Mouse (Mus musculus) kidney, adult 9 months (tissue): ENCODE measurements around the gene Chac2.
"Not testable (repeated sequence)": the region's sequence is repeated elsewhere in the genome, so short reads cannot be mapped to it uniquely, and the experiment has no call there.

Experiments
- DNase-seq: peaks from one replicate; pipeline ENCODE4 v3.0.0; 2022

Chac2 gene

GRCm38 (mm10) chr11:30985877-30986624 lies at the start of gene Chac2:
Gene Chac2, minus strand, starts transcription at chr11:30986350.
- DNase-seq, result peak; percentile 97

DNA sequence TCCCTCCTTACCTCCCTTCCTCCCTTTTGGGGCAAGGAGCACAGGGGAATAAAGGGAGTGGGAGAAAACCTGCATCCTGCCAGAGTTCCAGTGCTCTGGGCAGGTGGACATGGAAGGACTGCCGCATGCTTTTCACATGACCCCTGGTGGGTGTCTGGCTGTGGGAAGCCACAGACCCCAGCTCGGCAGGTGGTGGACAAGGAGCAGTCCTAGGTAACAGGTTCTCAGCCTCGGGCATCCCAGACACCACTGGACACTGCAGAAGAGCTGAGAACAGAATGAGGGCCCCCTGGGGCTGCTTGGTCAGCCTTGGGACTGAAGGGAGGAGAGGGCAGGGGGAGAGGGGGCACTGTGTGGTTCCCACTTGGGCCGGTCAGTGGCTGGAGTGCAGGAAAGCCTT lies 48.8 kb upstream of the Chac2 start:
- no peak for DNase-seq

DNA sequence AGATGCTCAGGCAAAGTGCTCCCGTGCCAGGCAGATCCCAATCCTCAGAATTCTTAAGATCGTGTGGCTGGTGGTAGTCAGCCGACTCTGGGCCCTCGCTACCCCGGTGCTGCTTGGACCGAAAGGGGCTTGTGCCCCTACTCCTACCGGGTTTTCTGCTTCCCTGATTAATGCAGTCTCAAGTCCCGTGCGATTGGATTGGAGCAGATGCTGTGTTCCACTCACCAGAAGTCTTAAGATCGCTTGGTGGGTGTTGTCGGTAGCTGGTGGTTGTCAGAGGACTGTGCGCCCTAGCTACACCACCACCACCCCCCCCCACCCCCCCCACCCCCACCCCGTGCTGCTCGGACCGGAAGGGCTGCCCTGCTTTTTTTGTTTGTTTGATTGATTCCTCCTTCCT lies 31.3 kb upstream of the Chac2 start:
- DNase-seq, result not testable (repeated sequence)

GRCm38 (mm10) chr11:31009668-31010067 lies 23.5 kb upstream of the Chac2 start:
- not testable (repeated sequence) for DNase-seq

- peak; percentile 74 for DNase-seq
These were observed 15.2 kb upstream of the Chac2 start for GRCm38 (mm10) chr11:31001169-31001908.

DNA sequence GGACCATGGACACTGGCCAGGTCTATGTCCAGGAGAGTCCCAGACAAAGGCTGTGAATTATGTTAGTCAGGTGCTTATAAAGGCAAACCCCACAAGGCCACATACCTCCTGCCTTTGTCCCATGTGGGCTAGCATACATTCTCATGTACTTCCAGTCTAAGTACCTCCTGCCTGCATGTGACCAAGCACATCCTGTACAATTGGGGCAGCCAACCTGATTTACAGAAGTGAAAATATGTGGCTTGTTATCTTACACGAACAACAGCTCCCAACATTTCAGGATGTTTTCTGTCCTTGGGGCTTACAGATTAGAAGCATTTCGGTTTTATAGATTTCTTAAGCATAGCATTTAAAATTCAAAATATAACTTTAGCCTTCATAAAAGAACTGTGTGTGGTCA lies 13.9 kb upstream of the Chac2 start:
- DNase-seq, result no peak

- DNase-seq, result no peak
These were observed 12.6 kb upstream of the Chac2 start for GRCm38 (mm10) chr11:30998704-30999103.

GRCm38 (mm10) chr11:30998199-30998598 lies 12.0 kb upstream of the Chac2 start:
- no peak for DNase-seq

DNA sequence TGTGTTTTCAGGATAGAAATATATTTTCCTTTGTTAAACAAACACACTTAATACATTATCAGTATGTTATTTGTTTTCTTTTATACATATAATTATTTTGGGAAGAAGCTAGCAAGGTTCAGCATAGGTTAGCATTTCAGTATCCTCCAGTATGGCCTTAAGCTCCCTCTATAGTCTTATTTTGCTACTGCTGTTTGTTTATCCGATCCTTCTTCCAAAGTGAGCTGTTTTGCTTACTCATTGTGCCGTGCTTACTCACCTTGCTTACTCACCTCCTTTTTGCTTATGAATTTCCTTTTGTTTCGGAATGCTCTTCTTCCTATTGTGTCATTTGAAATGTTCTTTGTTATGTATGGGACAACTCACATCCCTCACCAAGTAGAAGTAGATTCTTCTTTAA lies 10.5 kb upstream of the Chac2 start:
- no peak for DNase-seq

DNA sequence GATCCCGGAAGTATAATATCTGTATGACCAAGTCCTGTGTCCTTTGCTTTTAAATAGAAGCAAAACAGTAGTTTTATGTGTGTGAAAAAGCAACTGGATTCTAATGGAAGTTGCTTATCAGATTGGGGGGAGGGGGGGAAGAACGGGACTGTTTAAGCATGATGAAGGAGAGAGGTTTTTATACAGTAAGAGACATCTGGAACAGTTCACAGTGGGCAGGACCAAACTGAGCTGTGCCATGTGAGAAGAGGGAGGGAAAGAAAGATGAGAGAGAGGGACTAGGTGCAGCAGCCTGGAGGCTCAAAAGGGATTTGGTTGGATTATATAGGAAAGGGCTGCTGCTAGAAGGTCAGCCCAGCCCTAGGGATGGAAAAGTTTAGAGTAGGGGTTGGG lies 471 bp upstream of the Chac2 start:
- no peak for DNase-seq

DNA sequence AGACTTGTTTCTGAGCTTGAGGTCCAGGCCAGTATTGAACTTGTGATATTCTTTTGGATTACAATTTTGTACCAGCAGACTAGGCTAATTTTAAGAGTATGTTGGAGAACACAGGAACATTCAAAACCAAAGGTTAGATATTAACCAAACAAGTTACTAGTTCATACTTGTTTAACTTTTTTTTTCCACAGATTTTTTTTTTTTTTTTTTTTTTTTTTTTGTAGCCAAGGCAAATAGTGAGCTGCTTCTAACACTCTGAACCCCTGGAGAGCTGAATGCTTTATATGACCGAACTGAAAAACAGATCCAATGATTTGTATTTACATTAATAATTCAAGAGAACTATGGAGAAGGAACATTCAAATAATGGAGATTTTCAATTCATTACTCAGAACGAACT lies 913 bp downstream of the Chac2 start:
- DNase-seq, result peak; percentile 27

- peak; percentile 88 for DNase-seq
These were observed 31.8 kb downstream of the Chac2 start, which contains the start of gene Erlec1 for GRCm38 (mm10) chr11:30954279-30954725. Gene Erlec1, minus strand, starts transcription at chr11:30954335.

DNA sequence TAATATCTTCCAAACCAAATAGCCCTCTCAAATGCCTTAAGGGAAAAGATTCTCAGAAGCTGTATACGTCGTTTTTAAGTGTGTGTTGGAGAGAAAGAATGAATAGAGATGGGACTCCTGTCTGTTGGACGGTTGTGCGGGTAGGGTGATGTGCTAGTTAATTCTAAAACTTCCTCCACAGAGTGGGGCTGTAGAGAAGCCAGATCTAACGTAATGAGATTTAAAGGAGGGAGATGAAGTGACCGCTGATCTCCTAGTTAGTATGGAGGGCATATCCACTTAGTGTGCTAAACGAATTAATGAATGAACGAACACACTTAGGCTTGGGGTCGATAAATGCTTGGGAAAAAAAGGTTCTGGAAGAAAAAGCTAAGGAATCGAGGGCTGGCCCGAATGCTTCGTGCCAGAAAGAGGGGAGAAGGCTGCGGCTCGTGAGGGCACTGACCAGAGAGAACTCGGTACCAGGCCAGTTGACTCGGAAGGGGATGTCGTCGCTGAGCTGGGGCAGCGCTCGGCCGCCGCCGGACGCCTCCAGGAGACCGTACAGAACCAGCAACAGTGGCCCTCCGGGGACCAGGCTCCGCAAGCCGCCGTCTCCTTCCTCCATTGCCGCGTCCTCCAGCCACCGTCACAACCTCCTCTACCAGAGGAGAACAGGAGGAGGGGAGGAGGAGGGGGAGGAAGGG lies 32.5 kb downstream of the Chac2 start:
- peak; percentile 34 for DNase-seq

DNA sequence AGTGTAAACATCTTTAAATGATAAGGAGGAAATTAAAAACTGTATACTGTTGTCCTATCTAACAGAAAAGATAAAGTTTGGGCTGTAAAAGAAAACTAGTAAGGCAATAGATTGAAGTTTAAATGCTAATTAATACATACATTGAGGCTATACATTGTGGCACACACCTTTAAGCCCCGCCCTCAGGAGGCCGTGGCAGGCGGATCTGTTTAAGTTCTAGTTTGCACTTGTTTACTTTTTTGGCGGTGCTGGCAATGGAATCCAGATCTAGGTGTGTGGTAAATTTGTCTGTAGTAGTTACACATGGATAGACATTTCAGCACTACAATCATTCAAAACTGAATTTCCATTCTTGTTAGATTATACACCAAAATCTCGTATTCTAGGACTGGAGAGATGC lies 33.3 kb downstream of the Chac2 start:
- no peak for DNase-seq

DNA sequence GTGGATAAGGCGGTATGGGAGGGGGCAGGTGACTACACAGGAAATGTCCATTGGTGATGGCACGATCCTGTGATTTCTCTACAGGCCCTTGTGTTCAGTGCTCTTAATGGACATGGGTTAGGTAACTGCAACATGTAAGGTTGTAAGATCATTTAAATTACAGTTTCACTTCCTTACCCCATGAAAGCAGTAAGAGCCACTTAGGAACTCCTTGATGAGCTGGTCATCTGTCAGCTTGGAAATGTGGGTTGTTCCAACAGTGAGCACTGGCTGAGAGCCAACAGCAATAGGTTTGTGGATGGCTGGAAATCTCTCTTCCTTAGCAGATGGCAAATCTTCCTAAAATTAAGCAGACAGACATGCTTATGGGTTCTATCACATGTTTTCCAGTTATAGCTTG lies 42.6 kb downstream of the Chac2 start:
- no peak for DNase-seq

DNA sequence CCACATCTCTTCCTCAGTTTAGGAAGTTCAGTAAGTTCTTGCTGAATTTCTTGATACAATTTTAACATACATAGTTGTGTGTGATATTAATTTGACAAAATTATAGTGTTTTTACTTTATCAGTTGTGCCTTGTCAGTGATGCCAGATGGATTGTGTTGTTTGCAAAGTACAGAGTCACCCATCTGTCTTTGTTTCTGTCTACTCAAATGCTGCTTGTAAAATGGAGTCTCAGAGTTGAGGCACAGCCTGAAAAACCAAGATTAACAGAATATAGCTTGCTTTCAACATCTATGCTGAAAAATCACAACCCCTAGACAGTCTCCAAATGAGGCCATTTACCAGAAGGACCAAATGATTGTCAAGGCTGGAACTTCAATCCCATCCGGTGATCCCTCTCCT lies 57.7 kb downstream of the Chac2 start:
- DNase-seq, result no peak

DNA sequence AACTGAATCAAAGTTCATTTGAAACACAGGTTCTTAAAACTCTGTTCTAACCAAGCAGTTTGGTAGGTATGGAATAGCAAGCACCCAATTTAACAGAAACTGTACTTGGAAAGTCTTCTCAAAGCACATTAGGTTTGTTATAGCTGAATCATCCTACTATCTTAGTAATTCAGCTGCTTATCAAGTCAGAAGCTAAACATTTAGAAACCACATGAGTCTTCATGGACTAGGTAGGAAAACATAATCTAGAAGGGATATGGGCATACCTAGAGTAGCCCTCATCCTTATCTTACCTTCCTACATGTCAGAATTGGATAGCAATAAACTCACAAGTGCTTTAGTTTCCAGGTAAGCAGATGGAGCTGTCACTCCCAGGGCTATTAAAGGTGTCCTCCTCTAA lies 58.1 kb downstream of the Chac2 start:
- no peak for DNase-seq
